Mouse (Mus musculus) lung, embryonic 15.5 days (tissue): ENCODE measurements around the gene Them7. TPM values are rescaled to one million over a fixed set of nuclear protein-coding genes. Genes with fewer than 3 reads are reported as not detected.
A peak's percentile ranks its signal among the peaks of the same experiment; 100 is the strongest.

Experiments used
- ATAC-seq: fragments of 200-750 bp; cut with Nextera tagmentation; 2 replicates; pipeline ENCODE4 v1.8.0; 2017; ENCODE audit warnings: moderate number of reproducible peaks, borderline replicate concordance; ENCODE audit not compliant: low FRiP score, low TSS enrichment; ENCODE audit errors: extremely low read depth
- H3K27ac ChIP-seq: fragments of 300-500 bp; sonication (generic); 2 replicates; pipeline ENCODE4 v1.5.1; 2015; ENCODE audit warnings: moderate library complexity, mild to moderate bottlenecking, inconsistent platforms
- H3K27me3 ChIP-seq: fragments of 300-500 bp; sonication (generic); 2 replicates; pipeline ENCODE4 v1.6.1; 2015; ENCODE audit warnings: inconsistent platforms
- H3K36me3 ChIP-seq: fragments of 300-500 bp; sonication (generic); 2 replicates; pipeline ENCODE4 v1.6.1; 2015; ENCODE audit warnings: inconsistent platforms
- H3K4me1 ChIP-seq: fragments of 300-500 bp; sonication (generic); 2 replicates; pipeline ENCODE4 v1.6.1; 2015; ENCODE audit warnings: inconsistent platforms
- H3K4me2 ChIP-seq: fragments of 300-500 bp; sonication (generic); 2 replicates; pipeline ENCODE4 v1.6.1; 2015; ENCODE audit warnings: inconsistent platforms, mild to moderate bottlenecking, moderate library complexity
- H3K4me3 ChIP-seq: fragments of 300-500 bp; sonication (generic); 2 replicates; pipeline ENCODE4 v1.5.1; 2015; ENCODE audit warnings: mild to moderate bottlenecking, inconsistent platforms
- H3K9ac ChIP-seq: fragments of 300-500 bp; sonication (generic); 2 replicates; pipeline ENCODE4 v1.6.1; 2015; ENCODE audit warnings: inconsistent platforms
- H3K9me3 ChIP-seq: fragments of 300-500 bp; sonication (generic); 2 replicates; pipeline ENCODE4 v1.6.1; 2016; ENCODE audit warnings: inconsistent platforms
- WGBS: fragments of 180-500 bp; shearing (Covaris S2); methylation state at CpG from one replicate; pipeline ENCODE4 v1.1.7; 2015; 5-methylcytosine and 5-hydroxymethylcytosine counted together
- polyA plus RNA-seq: library from polyadenylated mRNA; unstranded; fragments of >200 nt; fragmentation: Nextera tagmentation; extraction: Ambion mirVana; gene quantifications from 2 replicates; pipeline ENCODE4 v1.2.1, GENCODE M21; 2015

Them7 gene
- polyA plus RNA-seq, 1 experiment from 2014 or later = 0.40 TPM

GRCm38 (mm10) chr2:105219229-105219628, 4.9 kb upstream of the Them7 start:
- Histone ChIP-seq H3K27ac (no peak overlapping the region), H3K4me2 (no peak overlapping the region), H3K36me3 (no peaks in the 10 kb centered on the region), H3K27me3 (no peaks in the 10 kb centered on the region), H3K4me1 (peaks cover 2% of the 10 kb centered on the region; the same call in 1 of the 2 replicates), H3K4me3 (no peak overlapping the region), H3K9ac (no peak overlapping the region), H3K9me3 (no peaks in the 10 kb centered on the region)
- ATAC-seq = no peak
- 73% methylated on average over 5 of the region's 5 CpGs for WGBS

- WGBS = 40% methylated on average over 8 of the region's 8 CpGs
- no peaks in the 10 kb centered on the region for H3K27me3 ChIP-seq
- H3K36me3 ChIP-seq = no peaks in the 10 kb centered on the region
- no peak overlapping the region for H3K9ac ChIP-seq
- H3K4me1 ChIP-seq = peaks cover 6% of the 10 kb centered on the region; the same call in 1 of the 2 replicates
- H3K27ac ChIP-seq = no peak overlapping the region
- ATAC-seq = no peak
- H3K9me3 ChIP-seq = no peaks in the 10 kb centered on the region
- H3K4me3 ChIP-seq = no peak overlapping the region
- no peak overlapping the region for H3K4me2 ChIP-seq
Observed at GRCm38 (mm10) chr2:105219664-105220063, 4.5 kb upstream of the Them7 start.

GRCm38 (mm10) chr2:105220738-105221303, 3.3 kb upstream of the Them7 start:
- WGBS = 66% methylated on average over 9 of the region's 9 CpGs
- Histone ChIP-seq H3K9ac (no peak overlapping the region), H3K4me1 (peaks cover 9% of the 10 kb centered on the region; the same call in 1 of the 2 replicates), H3K4me2 (no peak overlapping the region), H3K9me3 (no peaks in the 10 kb centered on the region), H3K27me3 (0 out of 2 replicates have a peak, but pooled peaks cover 4% of the 10 kb centered on the region), H3K27ac (no peak overlapping the region), H3K36me3 (no peaks in the 10 kb centered on the region), H3K4me3 (no peak overlapping the region)
- no peak for ATAC-seq

- H3K9ac ChIP-seq = no peak overlapping the region
- ATAC-seq = no peak
- H3K4me3 ChIP-seq = no peak overlapping the region
- no peaks in the 10 kb centered on the region for H3K36me3 ChIP-seq
- no peaks in the 10 kb centered on the region for H3K9me3 ChIP-seq
- H3K4me2 ChIP-seq = no peak overlapping the region
- peaks cover 9% of the 10 kb centered on the region; the same call in 1 of the 2 replicates for H3K4me1 ChIP-seq
- 0 out of 2 replicates have a peak, but pooled peaks cover 4% of the 10 kb centered on the region for H3K27me3 ChIP-seq
- 87% methylated on average over 11 of the region's 11 CpGs for WGBS
- no peak overlapping the region for H3K27ac ChIP-seq
Observed at GRCm38 (mm10) chr2:105223606-105224005, 514 bp upstream of the Them7 start.

GRCm38 (mm10) chr2:105224987-105225375, 861 bp downstream of the Them7 start:
- H3K9ac ChIP-seq = no peak overlapping the region
- H3K4me1 ChIP-seq = peaks cover 9% of the 10 kb centered on the region; the same call in 1 of the 2 replicates
- no peak overlapping the region for H3K4me2 ChIP-seq
- H3K4me3 ChIP-seq = no peak overlapping the region
- H3K27ac ChIP-seq = no peak overlapping the region
- no peaks in the 10 kb centered on the region for H3K9me3 ChIP-seq
- 58% methylated on average over 3 of the region's 3 CpGs for WGBS
- H3K36me3 ChIP-seq = no peaks in the 10 kb centered on the region
- 0 out of 2 replicates have a peak, but pooled peaks cover 4% of the 10 kb centered on the region for H3K27me3 ChIP-seq
- ATAC-seq = no peak

GRCm38 (mm10) chr2:105226297-105226958, 2.3 kb downstream of the Them7 start:
- 29% methylated on average over 7 of the region's 7 CpGs for WGBS
- H3K9me3 ChIP-seq = no peaks in the 10 kb centered on the region
- no peaks in the 10 kb centered on the region for H3K36me3 ChIP-seq
- no peak overlapping the region for H3K9ac ChIP-seq
- H3K27me3 ChIP-seq = 0 out of 2 replicates have a peak, but pooled peaks cover 4% of the 10 kb centered on the region
- no peak overlapping the region for H3K27ac ChIP-seq
- no peak for ATAC-seq
- H3K4me2 ChIP-seq = no peak overlapping the region
- H3K4me3 ChIP-seq = no peak overlapping the region
- peaks cover 9% of the 10 kb centered on the region; the same call in 1 of the 2 replicates for H3K4me1 ChIP-seq

GRCm38 (mm10) chr2:105228416-105228815, 4.3 kb downstream of the Them7 start:
- Histone ChIP-seq H3K4me3 (no peak overlapping the region), H3K27ac (no peak overlapping the region), H3K4me1 (peaks cover 9% of the 10 kb centered on the region; the same call in 1 of the 2 replicates), H3K9me3 (no peaks in the 10 kb centered on the region), H3K4me2 (no peak overlapping the region), H3K36me3 (no peaks in the 10 kb centered on the region), H3K27me3 (0 out of 2 replicates have a peak, but pooled peaks cover 4% of the 10 kb centered on the region), H3K9ac (no peak overlapping the region)
- 0 out of 2 replicates have a peak, but pooled peaks have one; percentile 36 for ATAC-seq
- WGBS = 26% methylated on average over 2 of the region's 2 CpGs

GRCm38 (mm10) chr2:105230333-105230732, 6.2 kb downstream of the Them7 start:
- no peak for ATAC-seq
- 0 out of 2 replicates have a peak, but pooled peaks cover 2% of the 10 kb centered on the region for H3K27me3 ChIP-seq
- no peak overlapping the region for H3K4me3 ChIP-seq
- no peak overlapping the region for H3K27ac ChIP-seq
- H3K9me3 ChIP-seq = no peaks in the 10 kb centered on the region
- H3K9ac ChIP-seq = no peak overlapping the region
- 2% methylated on average over 1 of the region's 1 CpGs for WGBS
- no peak overlapping the region for H3K4me2 ChIP-seq
- no peaks in the 10 kb centered on the region for H3K36me3 ChIP-seq
- H3K4me1 ChIP-seq = no peaks in the 10 kb centered on the region

- Histone ChIP-seq H3K4me2 (no peak overlapping the region), H3K27me3 (no peaks in the 10 kb centered on the region), H3K4me3 (no peak overlapping the region), H3K9ac (no peak overlapping the region), H3K27ac (no peak overlapping the region), H3K9me3 (no peaks in the 10 kb centered on the region), H3K4me1 (no peaks in the 10 kb centered on the region), H3K36me3 (no peaks in the 10 kb centered on the region)
- WGBS = 49% methylated on average over 4 of the region's 4 CpGs
- ATAC-seq = no peak
Observed at GRCm38 (mm10) chr2:105232386-105232785, 8.3 kb downstream of the Them7 start.

GRCm38 (mm10) chr2:105234278-105234677, 10.2 kb downstream of the Them7 start:
- H3K4me1 ChIP-seq = no peaks in the 10 kb centered on the region
- H3K4me3 ChIP-seq = no peak overlapping the region
- no peaks in the 10 kb centered on the region for H3K9me3 ChIP-seq
- H3K4me2 ChIP-seq = no peak overlapping the region
- no peaks in the 10 kb centered on the region for H3K36me3 ChIP-seq
- H3K27me3 ChIP-seq = no peaks in the 10 kb centered on the region
- no peak for ATAC-seq
- no peak overlapping the region for H3K27ac ChIP-seq
- 38% methylated on average over 6 of the region's 6 CpGs for WGBS
- no peak overlapping the region for H3K9ac ChIP-seq

- ATAC-seq = no peak
Observed at GRCm38 (mm10) chr2:105235380-105236115, 11.4 kb downstream of the Them7 start.

GRCm38 (mm10) chr2:105237424-105237823, 13.3 kb downstream of the Them7 start:
- H3K27ac ChIP-seq = no peak overlapping the region
- H3K4me2 ChIP-seq = no peak overlapping the region
- H3K4me3 ChIP-seq = no peak overlapping the region
- no peaks in the 10 kb centered on the region for H3K36me3 ChIP-seq
- WGBS = 28% methylated on average over 7 of the region's 7 CpGs
- H3K27me3 ChIP-seq = no peaks in the 10 kb centered on the region
- H3K9me3 ChIP-seq = no peaks in the 10 kb centered on the region
- H3K9ac ChIP-seq = no peak overlapping the region
- ATAC-seq = no peak
- no peaks in the 10 kb centered on the region for H3K4me1 ChIP-seq

More at GRCm38 (mm10) chr2:105235380-105236115, 11.4 kb downstream of the Them7 start:
- no peaks in the 10 kb centered on the region for H3K27me3 ChIP-seq
- no peak overlapping the region for H3K9ac ChIP-seq
- H3K36me3 ChIP-seq = no peaks in the 10 kb centered on the region
- H3K4me2 ChIP-seq = no peak overlapping the region
- H3K4me3 ChIP-seq = no peak overlapping the region
- H3K27ac ChIP-seq = no peak overlapping the region
- H3K4me1 ChIP-seq = no peaks in the 10 kb centered on the region
- no peaks in the 10 kb centered on the region for H3K9me3 ChIP-seq
- WGBS = 43% methylated on average over 12 of the region's 12 CpGs
